Mouse (Mus musculus) hindbrain, embryonic 10.5 days (tissue): ENCODE measurements around the gene Nck2. TPM values are rescaled to one million over a fixed set of nuclear protein-coding genes. Genes with fewer than 3 reads are reported as not detected.
"Not testable (repeated sequence)": the region's sequence is repeated elsewhere in the genome, so short reads cannot be mapped to it uniquely, and the experiment has no call there.

ENCODE experiments used
- DNase-seq: peaks from one replicate; pipeline ENCODE4 v3.0.0-alpha.2; 2017; ENCODE audit warnings: low spot score
- H3K27ac ChIP-seq: fragments of 300-500 bp; sonication (generic); 2 replicates; pipeline ENCODE4 v1.5.1; 2016; ENCODE audit warnings: mild to moderate bottlenecking, moderate library complexity
- H3K27me3 ChIP-seq: fragments of 300-500 bp; sonication (generic); 2 replicates; pipeline ENCODE4 v1.6.1; 2016; ENCODE audit warnings: mild to moderate bottlenecking; ENCODE audit not compliant: poor library complexity, insufficient read depth, severe bottlenecking
- H3K36me3 ChIP-seq: fragments of 300-500 bp; sonication (generic); 2 replicates; pipeline ENCODE4 v1.6.1; 2016; ENCODE audit warnings: mild to moderate bottlenecking, moderate library complexity
- H3K4me1 ChIP-seq: fragments of 300-500 bp; sonication (generic); replicated peaks from 2 replicates; pipeline ENCODE4 v1.6.1; 2016; ENCODE audit warnings: mild to moderate bottlenecking
- H3K4me3 ChIP-seq: fragments of 300-500 bp; sonication (generic); 2 replicates; pipeline ENCODE4 v1.5.1; 2016; ENCODE audit warnings: mild to moderate bottlenecking, moderate library complexity
- H3K9me3 ChIP-seq: fragments of 300-500 bp; sonication (generic); 2 replicates; pipeline ENCODE4 v1.6.1; 2016; ENCODE audit warnings: mild to moderate bottlenecking, moderate library complexity
- WGBS: fragments of 180-500 bp; shearing (Covaris S2); methylation state at CpG from one replicate; pipeline ENCODE4 v1.1.7; 2016; 5-methylcytosine and 5-hydroxymethylcytosine counted together
- polyA plus RNA-seq: library from polyadenylated mRNA; unstranded; fragments of >200 nt; fragmentation: Nextera tagmentation; extraction: Ambion mirVana; gene quantifications from 2 replicates; pipeline ENCODE4 v1.2.1, GENCODE M21; 2016

Gene Nck2
- polyA plus RNA-seq, 1 experiment from 2014 or later, result 39.5 TPM

GRCm38 (mm10) chr1:43537496-43537895 lies 93.1 kb downstream of the Nck2 start:
- H3K4me1 ChIP-seq, result peaks cover 8% of the 10 kb centered on the region
- H3K36me3 ChIP-seq, result peaks cover 29% of the 10 kb centered on the region
- no peak overlapping the region for H3K4me3 ChIP-seq
- DNase-seq, result no peak
- no peaks in the 10 kb centered on the region for H3K9me3 ChIP-seq
- H3K27ac ChIP-seq, result no peak overlapping the region
- no peaks in the 10 kb centered on the region for H3K27me3 ChIP-seq

- Histone ChIP-seq H3K4me1 (peaks cover 13% of the 10 kb centered on the region), H3K36me3 (peaks cover 24% of the 10 kb centered on the region), H3K27ac (no peak overlapping the region), H3K27me3 (no peaks in the 10 kb centered on the region), H3K4me3 (no peak overlapping the region), H3K9me3 (no peaks in the 10 kb centered on the region)
- WGBS, result 97% methylated on average over 2 of the region's 2 CpGs
- no peak for DNase-seq
These were observed 94.3 kb downstream of the Nck2 start for GRCm38 (mm10) chr1:43538716-43539115.

GRCm38 (mm10) chr1:43539689-43540380 lies 95.5 kb downstream of the Nck2 start:
- WGBS, result 84% methylated on average over 4 of the region's 4 CpGs
- H3K27ac ChIP-seq, result no peak overlapping the region
- no peaks in the 10 kb centered on the region for H3K27me3 ChIP-seq
- peaks cover 20% of the 10 kb centered on the region for H3K4me1 ChIP-seq
- no peak overlapping the region for H3K4me3 ChIP-seq
- H3K9me3 ChIP-seq, result no peaks in the 10 kb centered on the region
- DNase-seq, result no peak
- peaks cover 12% of the 10 kb centered on the region for H3K36me3 ChIP-seq

GRCm38 (mm10) chr1:43542339-43542738 lies 98.0 kb downstream of the Nck2 start:
- Histone ChIP-seq H3K4me1 (peaks cover 28% of the 10 kb centered on the region), H3K27ac (no peak overlapping the region), H3K9me3 (no peaks in the 10 kb centered on the region), H3K4me3 (no peak overlapping the region), H3K27me3 (no peaks in the 10 kb centered on the region), H3K36me3 (0 out of 2 replicates have a peak, but pooled peaks cover 3% of the 10 kb centered on the region)
- WGBS, result 73% methylated on average over 4 of the region's 4 CpGs
- DNase-seq, result no peak

GRCm38 (mm10) chr1:43547644-43548043 lies 103.3 kb downstream of the Nck2 start:
- H3K27ac ChIP-seq, result no peak overlapping the region
- 84% methylated on average over 2 of the region's 2 CpGs for WGBS
- H3K27me3 ChIP-seq, result no peaks in the 10 kb centered on the region
- H3K4me1 ChIP-seq, result peaks cover 30% of the 10 kb centered on the region
- DNase-seq, result no peak
- H3K36me3 ChIP-seq, result 0 out of 2 replicates have a peak, but pooled peaks cover 6% of the 10 kb centered on the region
- no peak overlapping the region for H3K4me3 ChIP-seq
- H3K9me3 ChIP-seq, result no peaks in the 10 kb centered on the region

GRCm38 (mm10) chr1:43548749-43549148 lies 104.4 kb downstream of the Nck2 start:
- no peak overlapping the region for H3K27ac ChIP-seq

GRCm38 (mm10) chr1:43550525-43550924 lies 106.1 kb downstream of the Nck2 start:
- Histone ChIP-seq H3K27me3 (no peaks in the 10 kb centered on the region), H3K9me3 (no peaks in the 10 kb centered on the region), H3K27ac (no peak overlapping the region), H3K4me1 (peaks cover 28% of the 10 kb centered on the region), H3K36me3 (peaks cover 26% of the 10 kb centered on the region), H3K4me3 (no peak overlapping the region)
- WGBS, result 92% methylated on average over 3 of the region's 3 CpGs
- no peak for DNase-seq

More at GRCm38 (mm10) chr1:43548749-43549148, 104.4 kb downstream of the Nck2 start:
- no peaks in the 10 kb centered on the region for H3K9me3 ChIP-seq
- no peak overlapping the region for H3K4me3 ChIP-seq
- WGBS, result 67% methylated on average over 5 of the region's 5 CpGs
- no peak for DNase-seq
- H3K4me1 ChIP-seq, result peaks cover 29% of the 10 kb centered on the region
- H3K27me3 ChIP-seq, result no peaks in the 10 kb centered on the region
- peaks cover 13% of the 10 kb centered on the region for H3K36me3 ChIP-seq

- 94% methylated on average over 37 of the region's 37 CpGs for WGBS
These were observed 109.8 kb downstream of the Nck2 start for GRCm38 (mm10) chr1:43553989-43554679.

GRCm38 (mm10) chr1:43555222-43555974 lies 111.0 kb downstream of the Nck2 start:
- WGBS, result 58% methylated on average over 12 of the region's 12 CpGs
- peak; percentile 38 for DNase-seq
- H3K4me3 ChIP-seq, result no peak overlapping the region
- H3K27ac ChIP-seq, result peak overlapping the region; percentile 67
- H3K9me3 ChIP-seq, result no peaks in the 10 kb centered on the region
- H3K27me3 ChIP-seq, result no peaks in the 10 kb centered on the region
- peaks cover 43% of the 10 kb centered on the region for H3K36me3 ChIP-seq
- H3K4me1 ChIP-seq, result peaks cover 26% of the 10 kb centered on the region

More at GRCm38 (mm10) chr1:43553989-43554679, 109.8 kb downstream of the Nck2 start:
- not testable (repeated sequence) for H3K27me3 ChIP-seq, H3K9me3 ChIP-seq, H3K4me3 ChIP-seq, DNase-seq
- H3K36me3 ChIP-seq, result peaks cover 32% of the 10 kb centered on the region
- peaks cover 28% of the 10 kb centered on the region for H3K4me1 ChIP-seq
- H3K27ac ChIP-seq, result peak overlapping the region; percentile 67; the same call in 1 of the 2 replicates

GRCm38 (mm10) chr1:43558329-43558728 lies 114.0 kb downstream of the Nck2 start:
- H3K27ac ChIP-seq, result no peak overlapping the region
- H3K9me3 ChIP-seq, result no peaks in the 10 kb centered on the region
- H3K4me3 ChIP-seq, result no peak overlapping the region
- WGBS, result 94% methylated on average over 3 of the region's 3 CpGs
- peaks cover 23% of the 10 kb centered on the region for H3K4me1 ChIP-seq
- DNase-seq, result no peak
- no peaks in the 10 kb centered on the region for H3K27me3 ChIP-seq
- H3K36me3 ChIP-seq, result peaks cover 45% of the 10 kb centered on the region

GRCm38 (mm10) chr1:43559043-43559692 lies 114.8 kb downstream of the Nck2 start:
- Histone ChIP-seq H3K36me3 (peaks cover 40% of the 10 kb centered on the region), H3K27ac (no peak overlapping the region)
- WGBS, result 93% methylated on average over 5 of the region's 5 CpGs

GRCm38 (mm10) chr1:43561085-43561484 lies 116.7 kb downstream of the Nck2 start:
- H3K4me3 ChIP-seq, result no peak overlapping the region
- no peak for DNase-seq
- no peaks in the 10 kb centered on the region for H3K27me3 ChIP-seq
- H3K27ac ChIP-seq, result no peak overlapping the region
- peaks cover 45% of the 10 kb centered on the region for H3K36me3 ChIP-seq
- no peaks in the 10 kb centered on the region for H3K9me3 ChIP-seq
- 89% methylated on average over 3 of the region's 3 CpGs for WGBS
- peaks cover 5% of the 10 kb centered on the region for H3K4me1 ChIP-seq

More at GRCm38 (mm10) chr1:43559043-43559692, 114.8 kb downstream of the Nck2 start:
- no peak for DNase-seq
- Histone ChIP-seq H3K4me3 (no peak overlapping the region), H3K9me3 (no peaks in the 10 kb centered on the region), H3K27me3 (no peaks in the 10 kb centered on the region), H3K4me1 (peaks cover 23% of the 10 kb centered on the region)
